Mouse (Mus musculus) layer of hippocampus, adult 2 months (tissue): Measurements from ENCODE around the gene Fam71d. TPM values are rescaled to one million over a fixed set of nuclear protein-coding genes. Genes with fewer than 3 reads are reported as not detected.

Experiments used
- DNase-seq, 2 experiments: peaks; one replicate each; pipeline ENCODE4 v3.0.0; 2022; ENCODE audit warnings: low spot score in 2 of 2
- H3K27ac ChIP-seq: fragments of 200-600 bp; 2 replicates; pipeline ENCODE4 v1.8.1; 2022
- H3K4me3 ChIP-seq: fragments of 200-600 bp; 2 replicates; pipeline ENCODE4 v1.8.1; 2022; ENCODE audit warnings: mild to moderate bottlenecking
- CTCF ChIP-seq: fragments of 200-600 bp; conservative IDR thresholded peaks from 2 replicates; pipeline ENCODE4 v1.8.1; 2022; ENCODE audit warnings: antibody characterized with exemption, mild to moderate bottlenecking, moderate library complexity
- long read RNA-seq, 2 experiments: library from polyadenylated mRNA; stranded (forward); transcript quantifications; one replicate each; pipeline ENCODE4 v2.0.0; 2021; ENCODE audit warnings: borderline mapping rate in 2 of 2
- total RNA-seq, 2 experiments: library from RNA; stranded (reverse); gene quantifications; 2 replicates each; pipeline ENCODE4 v1.2.3; 2021

The Fam71d gene
- 1 to 10 TPM in 1 of 2 experiments, under 1 TPM in 1; 0.64 to 1.5 TPM for total RNA-seq
- long read RNA-seq, experiment 1 = 0 reads
- long read RNA-seq, experiment 2 = 0 reads

DNA sequence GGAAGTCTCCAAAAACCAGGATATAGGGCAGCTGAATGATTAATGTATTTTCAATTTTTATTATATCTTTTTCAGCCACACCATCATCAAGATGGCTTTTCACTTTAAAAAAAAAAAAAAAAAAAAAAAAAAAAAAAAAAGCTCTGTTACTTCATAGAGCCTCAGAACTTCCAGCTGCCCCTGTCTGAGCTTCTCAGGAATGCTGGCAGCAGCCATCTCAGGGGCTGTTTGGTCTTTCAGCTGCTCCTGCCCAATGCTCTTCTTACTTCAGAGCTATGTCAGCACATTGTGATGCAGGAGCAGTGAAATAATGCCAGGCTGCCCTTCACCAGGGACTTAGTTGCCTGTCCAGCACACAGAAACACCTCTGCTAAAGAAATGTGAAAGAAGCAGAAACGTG is at the start of gene Fam71d:
Gene Fam71d (plus strand): TSS at position 211 of the 400 bp plus-strand sequence.
- H3K4me3 ChIP-seq = no peak within 1 kb of the TSS
- no peak for TF ChIP-seq CTCF
- no peak within 1 kb of the TSS for H3K27ac ChIP-seq
- no peak for DNase-seq

DNA sequence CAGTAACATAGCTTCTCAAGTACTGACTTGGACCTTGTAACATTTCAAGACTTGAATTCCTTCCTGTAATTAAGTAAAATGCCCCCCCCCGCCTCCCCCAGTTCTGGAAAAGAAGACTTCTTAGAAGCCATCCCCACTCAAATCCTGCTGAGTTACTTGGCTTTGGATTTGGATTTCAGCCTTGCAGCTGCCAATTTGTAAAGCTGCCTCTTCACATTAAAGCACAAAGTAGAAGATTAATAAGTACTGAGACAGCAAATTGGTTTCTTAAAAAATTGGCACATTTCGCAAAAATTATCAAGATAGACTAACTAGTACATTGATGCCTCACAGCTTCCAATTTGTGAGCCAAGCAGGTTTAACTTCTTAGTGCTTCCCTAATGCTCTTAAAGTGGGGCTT is 47.6 kb upstream of the Fam71d start:
- H3K4me3 ChIP-seq = no peak overlapping the region
- H3K27ac ChIP-seq = no peak overlapping the region
- DNase-seq = no peak
- no peak for TF ChIP-seq CTCF

DNA sequence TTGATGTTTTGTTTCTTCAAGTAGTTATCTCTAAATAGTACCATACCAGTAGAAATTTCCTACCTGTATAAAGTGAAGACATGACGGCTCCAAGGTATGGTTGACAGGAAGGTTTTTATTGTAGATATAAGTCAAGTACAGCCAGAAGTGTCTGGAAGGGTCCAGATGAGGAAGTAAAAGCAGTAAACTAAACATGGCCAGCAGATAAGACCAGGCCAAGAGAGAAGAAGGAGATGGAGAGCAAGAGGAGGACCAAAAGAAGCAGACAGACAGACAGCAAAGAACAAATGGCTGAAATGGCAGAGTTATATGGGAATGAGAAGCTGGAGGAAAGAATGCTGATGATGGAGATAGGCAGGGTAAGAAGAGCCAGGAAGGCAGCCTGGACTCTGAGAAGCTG is 46.1 kb upstream of the Fam71d start:
- Histone ChIP-seq H3K4me3 (no peak overlapping the region), H3K27ac (no peak overlapping the region)
- DNase-seq = no peak
- TF ChIP-seq CTCF = no peak

DNA sequence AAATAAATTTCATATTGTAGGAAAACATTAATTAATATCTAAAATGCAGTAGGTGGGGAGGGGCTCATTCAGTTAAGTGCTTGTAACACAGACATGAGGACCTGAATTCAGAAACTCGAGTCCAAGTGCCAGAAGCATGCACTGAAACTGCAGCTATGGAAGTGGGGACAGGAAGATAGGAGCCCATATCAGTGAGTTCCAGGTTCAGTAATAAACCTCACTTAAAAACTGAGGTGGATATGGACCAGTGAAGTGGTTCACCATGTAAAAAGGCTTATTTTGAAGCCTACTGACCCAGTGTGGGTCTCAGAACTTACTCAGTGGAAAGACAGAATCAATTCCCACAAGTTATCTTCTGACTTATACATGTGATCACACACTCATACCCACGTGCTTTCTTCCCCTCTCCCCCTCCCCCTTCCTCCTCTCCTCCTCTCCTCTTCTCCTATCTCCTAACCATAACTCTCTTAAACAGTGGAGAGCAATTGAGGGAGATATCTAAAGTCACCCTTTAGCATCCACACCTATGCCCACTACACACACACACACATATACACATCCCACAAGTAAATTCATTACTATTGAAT is 31.5 kb upstream of the Fam71d start:
- H3K4me3 ChIP-seq = no peak overlapping the region
- no peak for TF ChIP-seq CTCF
- H3K27ac ChIP-seq = no peak overlapping the region
- DNase-seq = no peak

DNA sequence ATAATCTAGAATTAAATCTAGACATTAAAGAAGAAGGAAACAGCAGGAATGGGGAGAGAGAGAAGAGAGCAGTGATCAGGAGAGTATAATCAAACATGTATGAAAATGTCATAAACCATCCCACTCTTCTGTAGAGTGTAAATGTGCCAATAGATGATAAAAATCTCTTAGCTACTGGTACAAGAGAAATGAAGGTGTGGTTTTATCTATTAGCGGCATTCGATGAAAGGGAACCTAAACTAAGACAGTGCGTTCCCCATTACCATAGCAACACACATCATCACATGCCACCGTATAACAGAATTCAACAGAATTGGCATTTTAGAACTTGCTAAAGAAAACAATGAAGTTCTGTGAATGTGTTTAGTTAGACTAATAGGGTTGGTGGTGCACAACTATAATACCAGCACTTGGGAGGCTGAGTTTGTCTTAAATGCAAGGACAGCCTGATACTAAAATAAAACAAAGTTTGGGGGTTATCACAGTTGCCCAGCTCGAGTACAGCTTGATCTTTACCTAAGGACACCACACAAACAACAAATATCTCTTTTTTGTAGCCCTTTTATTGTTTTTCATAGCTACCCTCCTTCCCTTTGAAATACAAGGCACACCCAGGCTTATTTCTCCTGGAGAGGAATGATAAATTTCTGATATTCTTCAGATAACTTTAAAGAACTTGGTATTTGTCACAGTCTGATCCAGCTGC is 13.1 kb upstream of the Fam71d start:
- no peak for TF ChIP-seq CTCF
- no peak for DNase-seq
- Histone ChIP-seq H3K27ac (no peak overlapping the region), H3K4me3 (no peak overlapping the region)

DNA sequence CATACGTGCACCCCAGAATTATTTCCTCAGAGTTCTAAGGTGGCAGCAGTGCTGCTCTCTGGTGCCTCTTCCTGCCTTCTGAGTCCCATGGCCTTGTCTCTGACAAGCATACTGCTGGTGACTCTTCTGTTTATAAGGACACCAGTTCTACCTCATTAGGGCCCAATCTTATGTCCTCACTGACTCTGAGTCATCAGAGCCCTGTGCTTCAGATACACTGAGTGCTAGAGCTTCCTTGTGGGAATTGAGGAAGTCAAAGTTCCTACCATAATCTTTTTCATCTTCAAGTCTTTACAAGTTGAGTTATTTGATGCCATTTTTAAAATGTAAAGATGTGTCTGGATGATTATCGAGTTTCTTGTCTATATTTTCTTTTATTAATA is 12.5 kb upstream of the Fam71d start:
- Histone ChIP-seq H3K4me3 (no peak overlapping the region), H3K27ac (no peak overlapping the region)
- DNase-seq = no peak
- no peak for TF ChIP-seq CTCF

DNA sequence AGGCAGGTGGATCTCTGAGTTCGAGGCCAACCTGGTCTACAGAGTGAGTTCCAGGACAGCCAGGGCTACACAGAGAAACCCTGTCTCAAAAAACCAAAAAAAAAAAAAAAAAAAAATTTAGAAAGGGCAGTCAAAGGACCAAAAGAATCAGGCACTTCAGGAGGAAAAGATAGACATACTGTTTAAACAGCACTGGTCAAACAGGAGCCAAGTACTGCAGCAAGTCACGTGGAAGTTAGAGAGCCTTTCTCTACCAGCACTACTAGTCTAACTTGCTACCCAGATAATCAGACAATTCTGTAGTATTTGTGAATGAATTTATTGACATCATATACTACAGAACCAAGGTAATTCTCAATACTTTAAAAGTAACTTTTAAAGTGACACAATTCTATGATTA is 10.3 kb upstream of the Fam71d start:
- TF ChIP-seq CTCF = no peak
- no peak for DNase-seq
- Histone ChIP-seq H3K27ac (no peak overlapping the region), H3K4me3 (no peak overlapping the region)

DNA sequence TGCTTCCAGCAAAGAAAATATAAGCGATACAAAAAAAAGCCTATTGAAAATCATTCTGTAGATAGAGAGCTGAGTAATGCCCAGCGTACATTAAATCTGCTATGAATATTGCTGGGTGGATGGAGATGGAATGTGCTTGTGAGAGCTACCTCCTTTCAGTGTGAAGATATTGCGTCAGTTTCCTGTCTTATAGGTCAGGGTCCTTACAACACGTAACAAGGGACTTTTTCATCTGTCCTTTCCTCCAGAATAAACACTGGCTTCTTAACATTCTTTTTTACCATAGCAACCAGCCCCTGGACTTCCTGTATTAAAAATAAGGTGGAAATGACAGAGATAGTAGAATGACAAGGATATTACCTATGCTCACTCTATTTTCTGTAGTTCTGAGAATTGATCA is 9.1 kb upstream of the Fam71d start:
- DNase-seq = no peak
- no peak overlapping the region for H3K27ac ChIP-seq
- H3K4me3 ChIP-seq = no peak overlapping the region
- no peak for TF ChIP-seq CTCF

DNA sequence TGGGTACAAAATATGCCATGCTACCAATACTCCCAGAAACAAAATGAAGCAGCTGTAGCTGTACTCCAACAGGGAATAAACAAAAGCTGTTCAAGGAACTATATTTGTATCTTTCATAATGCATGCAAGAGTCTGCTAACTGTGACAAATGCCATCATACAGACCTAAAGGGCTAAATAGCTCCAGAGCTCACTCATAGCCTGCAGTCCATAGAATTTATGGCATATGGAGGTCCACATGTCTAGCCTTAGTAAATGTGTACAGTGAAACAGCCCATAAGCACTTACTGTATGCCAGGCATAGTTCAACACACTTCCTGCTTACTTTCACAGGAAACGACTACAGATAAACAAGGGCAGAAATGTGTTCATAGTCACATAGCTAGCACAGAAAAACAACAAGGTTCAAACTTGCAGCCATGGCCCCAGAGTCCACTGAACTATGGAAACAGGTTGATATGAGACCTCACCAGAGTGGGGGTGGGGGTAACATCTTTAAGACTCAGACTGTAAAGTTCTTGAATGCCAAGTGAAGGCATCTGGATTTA is 5.6 kb upstream of the Fam71d start:
- Histone ChIP-seq H3K4me3 (no peak overlapping the region), H3K27ac (peak overlapping the region; percentile 75)
- DNase-seq = peak in 1 of 2 experiments; percentile 8
- TF ChIP-seq CTCF = no peak

DNA sequence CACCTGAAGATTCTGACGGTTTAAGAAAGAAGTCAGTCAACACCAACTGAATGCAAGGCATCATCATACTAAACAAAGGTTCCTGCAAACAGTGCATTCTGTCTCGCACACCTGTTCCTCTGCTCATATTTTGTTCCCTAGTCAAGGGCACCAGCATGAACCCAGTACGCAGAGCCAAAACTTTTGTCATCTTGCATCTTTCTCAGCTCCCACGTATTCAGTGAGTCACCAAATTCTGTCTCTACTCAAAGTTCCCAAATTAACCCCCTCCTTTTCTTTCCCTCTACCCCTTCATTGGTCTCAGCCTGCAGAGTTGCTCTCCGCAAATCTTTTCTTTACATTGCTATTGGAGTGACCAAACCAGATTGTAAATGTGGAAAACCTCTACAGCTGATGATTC is 2.5 kb upstream of the Fam71d start:
- DNase-seq = peak in 1 of 2 experiments; percentile 11
- H3K27ac ChIP-seq = peak overlapping the region; percentile 80
- TF ChIP-seq CTCF = no peak
- no peak overlapping the region for H3K4me3 ChIP-seq

DNA sequence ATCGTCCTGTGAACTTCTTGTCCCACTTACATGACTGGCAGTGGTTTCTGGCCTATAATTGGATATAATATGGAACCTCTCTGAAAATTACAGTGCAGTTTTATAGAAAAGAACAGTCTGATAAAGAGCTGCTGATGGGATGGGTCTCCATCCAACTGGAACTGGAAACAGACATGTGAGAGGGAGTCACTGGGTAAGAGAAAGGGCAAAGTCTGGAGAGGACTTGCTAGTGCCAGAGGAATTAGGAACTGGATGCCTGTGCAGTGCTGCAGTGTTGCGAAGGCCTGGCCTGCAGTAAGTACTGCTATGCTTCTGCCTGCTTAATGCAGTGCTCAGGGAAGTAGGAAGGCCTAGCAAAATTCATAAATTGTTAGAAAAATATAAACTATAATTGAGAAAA is 1.9 kb downstream of the Fam71d start:
- Histone ChIP-seq H3K27ac (no peak overlapping the region), H3K4me3 (no peak overlapping the region)
- TF ChIP-seq CTCF = no peak
- DNase-seq = no peak

DNA sequence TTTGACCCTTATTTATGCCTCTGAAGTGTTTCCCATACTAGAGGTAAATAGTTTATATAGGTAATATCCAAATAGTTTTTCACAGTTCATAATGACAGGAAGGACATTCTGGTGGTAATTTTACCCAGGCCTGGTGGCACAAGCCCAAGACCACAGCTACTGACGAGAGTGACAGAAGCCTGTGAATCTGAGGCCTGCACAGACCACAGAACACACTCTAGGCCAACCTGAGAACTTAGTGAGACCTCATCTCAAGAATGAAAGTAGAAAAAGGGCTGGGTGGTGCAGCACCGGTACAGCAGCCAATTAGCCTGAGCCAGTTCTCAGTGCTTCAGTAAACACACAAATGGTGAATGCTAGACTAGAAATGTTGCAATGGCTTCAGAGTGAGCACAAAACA is 26.4 kb downstream of the Fam71d start:
- TF ChIP-seq CTCF = no peak

DNA sequence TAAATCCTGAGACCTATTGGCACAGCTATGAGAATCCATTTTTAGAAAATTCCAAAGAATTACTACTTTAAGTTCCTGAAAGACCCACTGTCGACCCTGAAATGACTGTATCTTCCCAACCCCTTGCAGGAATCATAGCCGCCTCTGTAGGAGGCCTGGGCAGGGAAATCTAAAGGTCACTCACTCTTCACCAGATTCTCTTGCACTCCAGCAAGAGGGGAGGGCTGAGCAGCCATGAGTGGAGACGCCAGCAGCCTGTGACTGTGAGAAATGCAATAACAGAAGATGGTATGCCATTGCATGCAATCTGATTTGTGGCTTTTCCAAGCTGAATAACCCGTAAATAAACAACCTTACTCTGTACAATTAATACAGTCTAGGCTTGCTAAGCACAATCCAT is 36.4 kb downstream of the Fam71d start:
- no peak for TF ChIP-seq CTCF
- Histone ChIP-seq H3K27ac (no peak overlapping the region), H3K4me3 (no peak overlapping the region)
- DNase-seq = no peak

More for the DNA sequence above, 26.4 kb downstream of the Fam71d start:
- Histone ChIP-seq H3K4me3 (no peak overlapping the region), H3K27ac (no peak overlapping the region)
- DNase-seq = no peak

DNA sequence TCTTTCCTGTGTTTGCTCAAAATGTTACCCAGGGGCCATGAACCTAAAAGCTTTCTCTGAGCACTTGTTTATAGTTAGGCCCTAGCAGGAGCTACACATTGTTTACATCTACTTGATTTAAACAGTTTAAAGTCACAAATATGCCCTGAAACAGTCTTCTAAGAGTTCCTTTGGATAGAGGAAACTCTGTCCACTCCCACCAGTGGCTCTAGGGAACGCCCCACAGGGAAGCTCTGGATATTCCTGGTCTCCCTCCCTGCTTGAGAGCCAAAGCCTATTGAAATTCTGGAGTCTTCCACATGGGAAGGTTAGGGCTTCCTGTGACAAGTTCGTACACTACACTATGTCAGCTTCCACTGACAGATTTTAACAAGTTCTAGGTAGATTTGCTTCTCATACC is 48.3 kb downstream of the Fam71d start:
- no peak for TF ChIP-seq CTCF
- Histone ChIP-seq H3K4me3 (no peak overlapping the region), H3K27ac (no peak overlapping the region)
- DNase-seq = no peak
